18 mouse cellular contexts compared by ENCODE assay signal in the genomic region with DNA sequence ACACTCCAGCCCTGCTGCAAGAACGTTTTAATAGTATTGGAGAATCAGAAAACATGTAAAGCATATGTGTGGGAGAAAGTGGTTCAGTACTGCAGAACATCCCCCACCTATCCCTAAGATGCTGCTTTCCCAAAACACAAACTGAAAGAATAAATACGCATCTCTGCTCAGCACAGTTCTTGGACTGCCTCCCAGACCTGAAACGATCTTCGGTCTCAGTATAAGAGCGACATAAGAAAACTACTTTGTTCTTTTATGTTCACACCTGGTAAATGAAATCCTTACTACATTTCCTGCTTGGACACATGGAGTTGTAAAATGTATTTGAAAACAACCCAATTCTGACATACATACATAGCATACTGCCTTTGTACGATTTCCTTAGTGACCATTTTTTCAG.
A peak's percentile ranks its signal among the peaks of the same experiment; 100 is the strongest.
DNase-seq lines count a peak whose midpoint lies in the region; ATAC-seq and TF ChIP-seq lines count a peak whose summit lies in the region.
"Had no signal": no experiment of that assay in that cellular context is flagged by ENCODE, and none has a peak within 500 bp of the region (broad histone marks: within the 10 kb centered on the region; RNA-seq: fewer than 3 reads in every experiment).

No protein-coding gene starts in this region.

- H3K27ac ChIP-seq in forebrain, postnatal 0 days (ENCODE audit: low read depth, low read length): no peak overlapping the region
- no peak overlapping the region for H3K27ac ChIP-seq in forebrain, embryonic 14.5 days (ENCODE audit: low read depth, low read length)
- H3K27ac ChIP-seq in limb, embryonic 13.5 days: no peak overlapping the region
- no peak overlapping the region for H3K27ac ChIP-seq in limb, embryonic 10.5 days
- no peak overlapping the region for H3K27ac ChIP-seq in limb, embryonic 14.5 days (replicated peaks; ENCODE audit: low read depth, low read length)
- H3K27ac ChIP-seq: embryonic facial prominence, embryonic 13.5 days; forebrain, embryonic 13.5 days had no signal

- TF ChIP-seq POLR2A in limb, embryonic 14.5 days (IDR thresholded peaks at IDR 0.05; ENCODE audit: borderline replicate concordance, extremely low read depth, insufficient read depth, insufficient read length): no peak

- no peak; the same call in 1 of the 2 replicates for ATAC-seq in forebrain, postnatal 0 days
- no peak for ATAC-seq in forebrain, embryonic 14.5 days
- ATAC-seq in limb, embryonic 13.5 days (ENCODE audit: low FRiP score, low read depth): peak; percentile 76
- ATAC-seq in limb, embryonic 14.5 days (ENCODE audit: low FRiP score, low read depth): peak; percentile 83
- ATAC-seq: forebrain, embryonic 13.5 days; forebrain, embryonic 16.5 days had no signal

- TF ChIP-seq CTCF in forebrain, postnatal 0 days (IDR thresholded peaks at IDR 0.05; ENCODE audit: low read depth): no peak

- H3K4me1 ChIP-seq in forebrain, postnatal 0 days (ENCODE audit: insufficient read depth): no peaks in the 10 kb centered on the region
- H3K4me1 ChIP-seq in forebrain, embryonic 14.5 days (ENCODE audit: control insufficient read depth, insufficient read depth, low read length): no peaks in the 10 kb centered on the region
- H3K4me1 ChIP-seq in limb, embryonic 13.5 days: no peaks in the 10 kb centered on the region
- no peaks in the 10 kb centered on the region for H3K4me1 ChIP-seq in limb, embryonic 10.5 days
- H3K4me1 ChIP-seq in limb, embryonic 14.5 days (ENCODE audit: control insufficient read depth, insufficient read depth, low read length): 0 out of 2 replicates have a peak, but pooled peaks cover 3% of the 10 kb centered on the region
- H3K4me1 ChIP-seq: embryonic facial prominence, embryonic 13.5 days; forebrain, embryonic 13.5 days had no signal

- WGBS in forebrain, postnatal 0 days: 64% methylated on average over 6 of the region's 6 CpGs
- WGBS in forebrain, embryonic 14.5 days: 83% methylated on average over 6 of the region's 6 CpGs
- WGBS in limb, embryonic 13.5 days: 35% methylated on average over 6 of the region's 6 CpGs
- 84% methylated on average over 6 of the region's 6 CpGs for WGBS in limb, embryonic 10.5 days
- WGBS in limb, embryonic 14.5 days: 37% methylated on average over 6 of the region's 6 CpGs

- no peaks in the 10 kb centered on the region for H3K27me3 ChIP-seq in forebrain, postnatal 0 days (ENCODE audit: insufficient read depth, low read length)
- H3K27me3 ChIP-seq in forebrain, embryonic 14.5 days (replicated peaks; ENCODE audit: control insufficient read depth, insufficient read depth, low read length): no peaks in the 10 kb centered on the region
- H3K27me3 ChIP-seq in limb, embryonic 13.5 days: no peaks in the 10 kb centered on the region
- no peaks in the 10 kb centered on the region for H3K27me3 ChIP-seq in limb, embryonic 10.5 days (ENCODE audit: low read depth, poor library complexity, severe bottlenecking)
- H3K27me3 ChIP-seq in limb, embryonic 14.5 days (ENCODE audit: control insufficient read depth, insufficient read depth, low read length): no peaks in the 10 kb centered on the region
- H3K27me3 ChIP-seq: embryonic facial prominence, embryonic 13.5 days; forebrain, embryonic 13.5 days had no signal

- H3K4me3 ChIP-seq in forebrain, postnatal 0 days (ENCODE audit: low read depth, low read length): no peak overlapping the region
- H3K4me3 ChIP-seq in forebrain, embryonic 14.5 days (ENCODE audit: low read depth, low read length): no peak overlapping the region
- H3K4me3 ChIP-seq in limb, embryonic 13.5 days: no peak overlapping the region
- H3K4me3 ChIP-seq in limb, embryonic 10.5 days: no peak overlapping the region
- H3K4me3 ChIP-seq in limb, embryonic 14.5 days (replicated peaks; ENCODE audit: low read length): no peak overlapping the region
- H3K4me3 ChIP-seq: embryonic facial prominence, embryonic 13.5 days; forebrain, embryonic 13.5 days had no signal

- H3K36me3 ChIP-seq in forebrain, postnatal 0 days (ENCODE audit: insufficient read depth): peaks cover 8% of the 10 kb centered on the region
- peaks cover 16% of the 10 kb centered on the region for H3K36me3 ChIP-seq in forebrain, embryonic 14.5 days (ENCODE audit: control insufficient read depth, insufficient read depth, low read length)
- peaks cover 19% of the 10 kb centered on the region for H3K36me3 ChIP-seq in limb, embryonic 13.5 days
- H3K36me3 ChIP-seq in limb, embryonic 10.5 days: peaks cover 20% of the 10 kb centered on the region
- H3K36me3 ChIP-seq in limb, embryonic 14.5 days (ENCODE audit: control insufficient read depth, insufficient read depth, low read length): peaks cover 16% of the 10 kb centered on the region

- no peak overlapping the region for H3K4me2 ChIP-seq in forebrain, postnatal 0 days (ENCODE audit: low read depth)
- H3K4me2 ChIP-seq in forebrain, embryonic 14.5 days (ENCODE audit: low read length): no peak overlapping the region
- no peak overlapping the region for H3K4me2 ChIP-seq in limb, embryonic 13.5 days (replicated peaks)
- no peak overlapping the region for H3K4me2 ChIP-seq in limb, embryonic 14.5 days (replicated peaks; ENCODE audit: low read depth, low read length, severe bottlenecking)
- H3K4me2 ChIP-seq: embryonic facial prominence, embryonic 13.5 days; forebrain, embryonic 13.5 days had no signal

- DNase-seq in forebrain, postnatal 0 days: peak; percentile 7
- no peak for DNase-seq in forebrain, embryonic 14.5 days (ENCODE audit: low spot score)
- no peak for DNase-seq in limb, embryonic 10.5 days (ENCODE audit: low spot score)
- DNase-seq in brain, adult 2 months (ENCODE audit: low read depth, low spot score): peak; percentile 44
- DNase-seq in limb, embryonic 14.5 days (ENCODE audit: low spot score): peak; percentile 40
- no peak for DNase-seq in thymus, postnatal 0 days (ENCODE audit: low spot score)
- DNase-seq: adrenal gland, adult 2 months; adrenal gland, postnatal 10 days; adrenal gland, postnatal 25 days; cerebellum, adult 11-12 months; cerebellum, adult 2 months; cerebellum, adult 9-10 months; cerebellum, postnatal 10 days; cerebellum, postnatal 25 days had no signal

- no peak overlapping the region for H3K9ac ChIP-seq in forebrain, postnatal 0 days
- no peak overlapping the region for H3K9ac ChIP-seq in forebrain, embryonic 14.5 days (ENCODE audit: low read length)
- H3K9ac ChIP-seq in limb, embryonic 13.5 days: no peak overlapping the region
- no peak overlapping the region for H3K9ac ChIP-seq in limb, embryonic 14.5 days (ENCODE audit: low read depth, low read length, severe bottlenecking)
- H3K9ac ChIP-seq: embryonic facial prominence, embryonic 13.5 days; forebrain, embryonic 13.5 days had no signal

- no peaks in the 10 kb centered on the region for H3K9me3 ChIP-seq in forebrain, postnatal 0 days (ENCODE audit: low read length)
- no peaks in the 10 kb centered on the region for H3K9me3 ChIP-seq in forebrain, embryonic 14.5 days (replicated peaks; ENCODE audit: control insufficient read depth, low read length)
- no peaks in the 10 kb centered on the region for H3K9me3 ChIP-seq in limb, embryonic 13.5 days
- no peaks in the 10 kb centered on the region for H3K9me3 ChIP-seq in limb, embryonic 10.5 days (replicated peaks)
- H3K9me3 ChIP-seq in limb, embryonic 14.5 days (ENCODE audit: control insufficient read depth, low read length): no peaks in the 10 kb centered on the region
- H3K9me3 ChIP-seq: embryonic facial prominence, embryonic 13.5 days; forebrain, embryonic 13.5 days had no signal

Comparison
In these comparisons a context has a peak if more than half of its experiments do, and no peak if none do; other contexts are left out.
1. DNase-seq: peak in forebrain, postnatal 0 days (single experiment), brain, adult 2 months (single experiment) and limb, embryonic 14.5 days (single experiment); none in forebrain, embryonic 14.5 days (single experiment), limb, embryonic 10.5 days (single experiment) and thymus, postnatal 0 days (single experiment).
2. ATAC-seq: peak in limb, embryonic 13.5 days (single experiment) and limb, embryonic 14.5 days (single experiment); none in forebrain, postnatal 0 days (single experiment) and forebrain, embryonic 14.5 days (single experiment).